Mouse (Mus musculus): ENCODE data around the gene Syk. TPM values are rescaled to one million over a fixed set of nuclear protein-coding genes. Genes with fewer than 3 reads are reported as not detected.

Syk gene
- total RNA-seq, 2 experiments from 2014 or later = 15.9 to 25.4 TPM

GRCm38 (mm10) chr13:52596692-52597091 lies 13.7 kb downstream of the Syk start:
- no peak for ATAC-seq (replicated peaks; ENCODE audit: low FRiP score, poor library complexity, severe bottlenecking)

GRCm38 (mm10) chr13:52597092-52597678 lies 14.2 kb downstream of the Syk start:
- no peak for ATAC-seq (replicated peaks; ENCODE audit: low FRiP score, poor library complexity, severe bottlenecking)

GRCm38 (mm10) chr13:52598233-52598632 lies 15.3 kb downstream of the Syk start:
- ATAC-seq (replicated peaks; ENCODE audit: low FRiP score, poor library complexity, severe bottlenecking) = no peak

GRCm38 (mm10) chr13:52600015-52600643 lies 17.2 kb downstream of the Syk start:
- ATAC-seq (replicated peaks; ENCODE audit: low FRiP score, poor library complexity, severe bottlenecking) = no peak

GRCm38 (mm10) chr13:52602752-52603151 lies 19.8 kb downstream of the Syk start:
- ATAC-seq (replicated peaks; ENCODE audit: low FRiP score, poor library complexity, severe bottlenecking) = no peak

GRCm38 (mm10) chr13:52603704-52604349 lies 20.9 kb downstream of the Syk start:
- ATAC-seq (replicated peaks; ENCODE audit: low FRiP score, poor library complexity, severe bottlenecking) = no peak

GRCm38 (mm10) chr13:52605006-52605405 lies 22.0 kb downstream of the Syk start:
- no peak for ATAC-seq (replicated peaks; ENCODE audit: low FRiP score, poor library complexity, severe bottlenecking)

- no peak for ATAC-seq (replicated peaks; ENCODE audit: low FRiP score, poor library complexity, severe bottlenecking)
Measured at GRCm38 (mm10) chr13:52605911-52606310, 22.9 kb downstream of the Syk start.

- no peak for ATAC-seq (replicated peaks; ENCODE audit: low FRiP score, poor library complexity, severe bottlenecking)
Measured at GRCm38 (mm10) chr13:52606656-52607275, 23.8 kb downstream of the Syk start.

- no peak for ATAC-seq (replicated peaks; ENCODE audit: low FRiP score, poor library complexity, severe bottlenecking)
Measured at GRCm38 (mm10) chr13:52607964-52608363, 25.0 kb downstream of the Syk start.

- no peak for ATAC-seq (replicated peaks; ENCODE audit: low FRiP score, poor library complexity, severe bottlenecking)
Measured at GRCm38 (mm10) chr13:52610463-52610862, 27.5 kb downstream of the Syk start.

- ATAC-seq (replicated peaks; ENCODE audit: low FRiP score, poor library complexity, severe bottlenecking) = no peak
Measured at GRCm38 (mm10) chr13:52613266-52613665, 30.3 kb downstream of the Syk start.

- no peak for ATAC-seq (replicated peaks; ENCODE audit: low FRiP score, poor library complexity, severe bottlenecking)
Measured at GRCm38 (mm10) chr13:52615085-52615484, 32.1 kb downstream of the Syk start.

GRCm38 (mm10) chr13:52617096-52617714 lies 34.2 kb downstream of the Syk start:
- ATAC-seq (replicated peaks; ENCODE audit: low FRiP score, poor library complexity, severe bottlenecking) = no peak

GRCm38 (mm10) chr13:52618592-52618991 lies 35.6 kb downstream of the Syk start:
- no peak for ATAC-seq (replicated peaks; ENCODE audit: low FRiP score, poor library complexity, severe bottlenecking)

- no peak for ATAC-seq (replicated peaks; ENCODE audit: low FRiP score, poor library complexity, severe bottlenecking)
Measured at GRCm38 (mm10) chr13:52619482-52619881, 36.5 kb downstream of the Syk start.

- ATAC-seq (replicated peaks; ENCODE audit: low FRiP score, poor library complexity, severe bottlenecking) = no peak
Measured at GRCm38 (mm10) chr13:52624038-52624437, 41.1 kb downstream of the Syk start.

- 0 out of 2 replicates have a peak, but pooled peaks have one; percentile 12 for ATAC-seq (replicated peaks; ENCODE audit: low FRiP score, poor library complexity, severe bottlenecking)
Measured at GRCm38 (mm10) chr13:52628602-52629001, 45.6 kb downstream of the Syk start.

- no peak for ATAC-seq (replicated peaks; ENCODE audit: low FRiP score, poor library complexity, severe bottlenecking)
Measured at GRCm38 (mm10) chr13:52631624-52632023, 48.7 kb downstream of the Syk start.

GRCm38 (mm10) chr13:52635484-52635883 lies 52.5 kb downstream of the Syk start:
- no peak for ATAC-seq (replicated peaks; ENCODE audit: low FRiP score, poor library complexity, severe bottlenecking)
